In genomic region chr4:41179825-41180725, GRCm38 (mm10) we compare ENCODE assay signal across 17 mouse cellular contexts. TPM values are rescaled to one million over a fixed set of nuclear protein-coding genes. Genes with fewer than 3 reads are reported as not detected.
DNase-seq lines count a peak whose midpoint lies in the region; ATAC-seq and TF ChIP-seq lines count a peak whose summit lies in the region.
"Had no signal": no experiment of that assay in that cellular context is flagged by ENCODE, and none has a peak within 500 bp of the region (broad histone marks: within the 10 kb centered on the region; RNA-seq: fewer than 3 reads in every experiment).

No protein-coding gene starts in this region.

- H3K9ac ChIP-seq in lung, postnatal 0 days (replicated peaks; ENCODE audit: low read depth): no peak overlapping the region
- H3K9ac ChIP-seq: embryonic facial prominence, embryonic 12.5 days; forebrain, embryonic 13.5 days; heart, embryonic 13.5 days; neural tube, embryonic 12.5 days had no signal

- peak; percentile 13 for DNase-seq in heart, adult 8-10 months (ENCODE audit: low spot score)
- no peak for DNase-seq in heart, postnatal 25 days (ENCODE audit: low spot score)
- DNase-seq in lung, postnatal 0 days (ENCODE audit: low spot score): peak; percentile 45
- DNase-seq in lung, postnatal 14 days: no peak
- peak; percentile 85 for DNase-seq in R1 (ENCODE audit: low read depth, low spot score)
- no peak for DNase-seq in B cell, adult 2 months
- DNase-seq: adrenal gland, adult 8-10 months; cerebellum, adult 8-10 months; kidney, adult 9 months; right cerebral cortex, postnatal 4 days had no signal

- H3K36me3 ChIP-seq in lung, postnatal 0 days (ENCODE audit: insufficient read depth, low read length): peaks cover 6% of the 10 kb centered on the region; the same call in 1 of the 2 replicates

- no peak for TF ChIP-seq CTCF in lung, postnatal 0 days (IDR thresholded peaks at IDR 0.05)

- H3K27ac ChIP-seq in lung, postnatal 0 days (ENCODE audit: low read length): 0 out of 2 replicates have a peak overlapping the region, but pooled peaks have one; percentile 27
- H3K27ac ChIP-seq: embryonic facial prominence, embryonic 12.5 days; forebrain, embryonic 13.5 days; heart, embryonic 13.5 days; neural tube, embryonic 12.5 days had no signal

- H3K4me3 ChIP-seq in lung, postnatal 0 days (ENCODE audit: low read depth, low read length): no peak overlapping the region
- H3K4me3 ChIP-seq: embryonic facial prominence, embryonic 12.5 days; forebrain, embryonic 13.5 days; heart, embryonic 13.5 days; neural tube, embryonic 12.5 days had no signal

- H3K4me1 ChIP-seq in lung, postnatal 0 days (ENCODE audit: insufficient read depth, low read depth, low read length): peaks cover 3% of the 10 kb centered on the region; the same call in 1 of the 2 replicates
- H3K4me1 ChIP-seq: embryonic facial prominence, embryonic 12.5 days; forebrain, embryonic 13.5 days; neural tube, embryonic 12.5 days had no signal

- 54% methylated on average over 15 of the region's 15 CpGs for WGBS in lung, postnatal 0 days

- intact Hi-C loops in heart, postnatal 25 days (cut with DNase I): no loop called here

- peak; percentile 67; the same call in 1 of the 2 replicates for ATAC-seq in lung, postnatal 0 days
- ATAC-seq in megakaryocyte-erythroid progenitor cell, adult 5-6 weeks (replicated peaks; ENCODE audit: low FRiP score, low TSS enrichment, poor library complexity, severe bottlenecking): peak; percentile 58
- no peak for ATAC-seq in inflammation-experienced regulatory T-cells, adult 6 months
- ATAC-seq: forebrain, embryonic 13.5 days; hindbrain, embryonic 16.5 days had no signal

- no peak overlapping the region for H3K4me2 ChIP-seq in lung, postnatal 0 days (replicated peaks; ENCODE audit: low read depth, low read length)
- H3K4me2 ChIP-seq: embryonic facial prominence, embryonic 12.5 days; forebrain, embryonic 13.5 days; heart, embryonic 13.5 days; neural tube, embryonic 12.5 days had no signal

- TF ChIP-seq EP300 in lung, postnatal 0 days (IDR thresholded peaks at IDR 0.05): no peak

- no peaks in the 10 kb centered on the region for H3K27me3 ChIP-seq in lung, postnatal 0 days (replicated peaks; ENCODE audit: insufficient read depth, low read length)
- H3K27me3 ChIP-seq: embryonic facial prominence, embryonic 12.5 days; forebrain, embryonic 13.5 days; heart, embryonic 13.5 days; neural tube, embryonic 12.5 days had no signal

- H3K9me3 ChIP-seq in lung, postnatal 0 days (ENCODE audit: low read length): no peaks in the 10 kb centered on the region
- H3K9me3 ChIP-seq: embryonic facial prominence, embryonic 12.5 days; forebrain, embryonic 13.5 days; heart, embryonic 13.5 days; neural tube, embryonic 12.5 days had no signal

RNA-seq across cellular contexts. Expression of gene Ube2r2, which starts 44.5 kb away (rescaled TPM):
- 100 to 1,000 TPM; 124 to 155 (median 142) TPM for total RNA-seq in heart, adult 8-10 months (2022)
- 100 to 1,000 TPM; 121 to 131 TPM for total RNA-seq in heart, postnatal 25 days (2021)
- 77.9 and 81.6 TPM in 2 replicates for polyA plus RNA-seq in lung, postnatal 0 days (2015; fragmentation: Nextera tagmentation; extraction: Ambion mirVana)
- 86.7 and 101 TPM in 2 replicates for total RNA-seq in megakaryocyte-erythroid progenitor cell, adult 5-6 weeks (2014; fragmentation: Nextera tagmentation)
- total RNA-seq in megakaryocyte-erythroid progenitor cell, adult 5-6 weeks (2017): 36.5 and 46.2 TPM in 2 replicates
- polyA plus RNA-seq in inflammation-experienced regulatory T-cells, adult 6 months (2017; shearing (Covaris generic)): 10 to 100 TPM; 23.6 to 28.6 (median 25.6) TPM

RNA-seq across cellular contexts. Expression of gene Nol6, which starts 55.8 kb away (rescaled TPM):
- 10 to 100 TPM; 17.5 to 20.6 (median 18.8) TPM for total RNA-seq in heart, adult 8-10 months (2022)
- total RNA-seq in heart, postnatal 25 days (2021): 10 to 100 TPM; 14.5 to 15.3 TPM
- 5.3 and 6.9 TPM in 2 replicates for polyA plus RNA-seq in lung, postnatal 0 days (2015; fragmentation: Nextera tagmentation; extraction: Ambion mirVana)
- total RNA-seq in megakaryocyte-erythroid progenitor cell, adult 5-6 weeks (2014; fragmentation: Nextera tagmentation): 44.6 and 49.1 TPM in 2 replicates
- total RNA-seq in megakaryocyte-erythroid progenitor cell, adult 5-6 weeks (2017): 24.8 and 26.9 TPM in 2 replicates
- 10 to 100 TPM; 14.5 to 20.3 (median 15.7) TPM for polyA plus RNA-seq in inflammation-experienced regulatory T-cells, adult 6 months (2017; shearing (Covaris generic))

Comparison
In these comparisons a context has a peak if more than half of its experiments do, and no peak if none do; other contexts are left out.
1. DNase-seq: peak in heart, adult 8-10 months (single experiment), lung, postnatal 0 days (single experiment) and R1 (single experiment); none in heart, postnatal 25 days (single experiment), lung, postnatal 14 days (single experiment) and B cell, adult 2 months (0 of 2).